Mouse (Mus musculus): ENCODE data around the gene Arsk.

The Arsk gene

DNA sequence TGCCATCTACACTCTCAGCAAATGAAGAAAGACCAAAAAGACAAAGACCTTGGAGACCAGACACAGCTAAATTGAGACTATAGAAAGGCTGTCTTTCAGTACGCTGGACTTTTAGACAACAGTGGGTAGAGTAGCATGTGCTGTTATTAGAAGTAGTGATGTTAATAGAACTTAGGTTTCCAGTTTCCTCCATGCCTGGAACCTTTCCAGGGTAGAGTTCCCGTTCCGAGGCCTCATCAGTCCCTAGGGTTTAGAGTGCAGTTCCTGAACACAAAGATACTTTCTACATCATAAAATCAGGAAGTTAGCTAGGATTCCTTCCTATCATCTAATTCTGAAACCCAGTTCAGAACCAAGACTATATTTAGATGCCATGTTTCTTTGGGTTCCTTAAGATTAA, 73.9 kb downstream of the Arsk start:
- DNase-seq (ENCODE audit: low spot score): no peak

DNA sequence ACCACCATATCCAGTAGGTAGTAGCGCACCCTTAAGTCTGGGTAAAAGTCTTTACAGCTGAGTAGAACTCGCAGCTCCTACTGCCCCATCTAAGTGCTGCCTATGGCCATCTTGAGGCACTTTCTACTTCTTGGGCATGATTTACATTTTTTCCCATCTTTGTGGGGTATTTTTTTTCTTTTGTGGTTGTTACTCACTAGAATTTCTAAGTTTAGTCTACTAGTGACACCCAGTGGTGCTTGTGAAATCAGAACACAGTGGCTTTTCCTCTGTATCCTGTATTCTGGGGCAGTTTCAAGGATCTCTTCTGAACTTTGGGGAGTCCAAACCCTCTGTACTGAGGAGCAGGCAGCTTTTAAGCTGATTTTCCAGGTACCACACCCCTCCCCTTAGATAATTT, 76.7 kb downstream of the Arsk start:
- no peak for DNase-seq (ENCODE audit: low spot score)

DNA sequence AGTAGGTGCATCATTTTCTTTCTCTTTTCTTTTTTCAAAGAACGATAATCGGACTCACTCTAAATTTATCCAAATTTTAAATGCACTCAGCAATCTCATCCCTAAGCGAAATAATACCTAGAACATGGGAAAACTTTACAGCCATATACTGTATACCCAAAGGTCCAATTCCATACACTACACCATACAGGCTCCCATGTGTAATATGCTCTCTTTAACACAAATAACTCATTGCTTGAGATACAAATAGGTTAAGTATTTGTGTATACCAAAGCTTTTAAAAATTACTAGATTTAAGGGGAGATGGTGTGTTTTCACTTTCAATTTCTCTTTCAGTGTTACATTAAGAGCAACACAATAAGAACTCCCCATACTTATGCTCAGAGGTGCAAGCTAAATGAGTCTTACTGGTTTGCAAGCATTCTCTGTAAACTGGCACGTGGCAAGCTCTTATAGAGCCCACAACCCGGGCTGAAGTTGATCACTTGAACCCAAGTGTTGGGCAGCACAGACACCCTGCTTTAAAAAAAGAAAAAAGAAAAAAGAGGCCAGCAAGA, 79.5 kb downstream of the Arsk start:
- no peak for DNase-seq (ENCODE audit: low spot score)

DNA sequence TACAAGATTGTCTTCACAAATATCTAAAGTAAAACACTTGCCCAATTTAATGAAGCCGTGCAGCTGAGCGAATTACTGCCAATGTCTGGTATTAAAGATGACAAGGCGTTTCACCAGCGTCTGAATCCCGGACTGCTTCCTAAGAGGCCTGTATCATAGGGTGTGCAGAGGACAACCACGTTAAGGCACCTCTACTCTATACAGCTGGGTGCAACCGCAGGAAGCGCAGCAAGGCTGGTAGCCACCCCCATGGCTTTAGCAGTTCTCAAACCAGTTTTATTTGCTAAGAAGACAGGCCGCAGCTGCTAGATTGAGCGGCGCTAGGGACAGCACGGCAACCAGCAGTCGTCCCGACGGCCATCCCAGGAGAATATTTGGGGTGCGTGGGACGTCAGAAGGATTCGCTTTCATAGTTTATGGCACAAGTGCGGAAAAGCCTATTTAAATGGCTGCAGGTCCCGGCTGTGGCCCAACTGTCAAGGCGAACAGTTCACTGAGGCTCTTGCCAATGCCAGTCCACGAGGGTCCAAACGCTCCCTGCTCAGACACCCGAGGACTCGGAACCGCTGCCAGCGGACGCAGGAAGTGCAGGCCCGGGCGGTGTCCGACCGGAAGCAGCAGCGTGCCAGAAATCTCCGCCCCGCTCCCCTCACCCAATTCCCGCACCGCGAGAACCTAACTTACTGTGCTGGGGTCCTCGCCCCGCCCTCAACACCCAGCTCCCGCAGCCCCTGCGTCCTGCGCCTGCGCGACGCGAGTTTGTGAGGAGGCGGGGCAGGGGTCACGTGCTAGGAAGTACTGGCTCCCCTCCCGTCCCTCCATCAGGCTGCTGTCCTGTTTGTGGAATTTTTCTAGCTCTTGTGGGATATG, 80.3 kb downstream of the Arsk start, which contains the start of gene Rfesd:
Gene Rfesd (minus strand): TSS at position 746 of the 870 bp plus-strand sequence.
- DNase-seq (ENCODE audit: low spot score): peak; percentile 87

DNA sequence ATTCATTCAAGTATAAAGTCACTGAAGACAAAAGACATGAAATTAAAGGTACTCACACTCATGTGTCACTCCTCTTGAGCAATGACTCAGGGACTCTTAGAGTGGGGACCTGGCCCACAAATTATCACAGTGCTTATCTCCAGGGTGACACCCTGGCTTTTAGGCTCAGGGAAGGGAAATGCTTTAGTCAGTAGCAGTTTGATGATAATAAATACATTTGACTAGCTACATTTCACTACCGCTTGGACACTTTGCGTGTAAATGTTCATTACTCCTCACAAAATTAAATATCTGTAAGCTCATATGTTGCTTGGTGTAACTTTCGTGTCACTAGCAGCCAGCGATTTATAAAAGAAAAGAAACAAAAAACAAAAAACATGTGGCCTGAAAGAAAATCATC, 81.0 kb downstream of the Arsk start:
- DNase-seq (ENCODE audit: low spot score): no peak

DNA sequence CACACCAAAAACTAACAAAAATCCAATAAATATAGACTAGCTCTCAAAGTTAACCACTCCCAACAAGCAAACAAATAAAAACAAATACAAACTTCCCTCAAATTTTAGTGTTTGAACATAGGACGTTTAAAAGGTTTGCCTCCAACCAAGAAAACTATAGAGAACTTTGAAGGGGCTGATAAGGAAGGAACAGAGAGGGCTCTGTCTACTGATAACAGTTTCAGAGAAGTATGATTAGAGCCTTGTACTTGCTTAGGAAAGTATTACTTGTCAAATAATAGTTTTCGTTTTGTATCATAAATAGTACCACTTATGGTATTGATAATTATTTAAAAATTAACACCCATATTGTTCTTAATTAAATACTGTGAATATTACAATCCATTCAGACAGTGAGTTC, 83.9 kb downstream of the Arsk start:
- no peak for DNase-seq (ENCODE audit: low spot score)
